Mouse (Mus musculus) adrenal gland, postnatal 14 days (tissue): ENCODE results near the gene Setd1a. TPM values are rescaled to one million over a fixed set of nuclear protein-coding genes. Genes with fewer than 3 reads are reported as not detected.
A peak's percentile ranks its signal among the peaks of the same experiment; 100 is the strongest.
"Not testable (repeated sequence)": the region's sequence is repeated elsewhere in the genome, so short reads cannot be mapped to it uniquely, and the experiment has no call there.

Experiments
- DNase-seq: peaks from one replicate; pipeline ENCODE4 v3.0.0; 2021; ENCODE audit warnings: mixed read lengths
- total RNA-seq: library from RNA; stranded (reverse); gene quantifications from 2 replicates; pipeline ENCODE4 v1.2.3, GENCODE M21; 2021

Gene Setd1a
- total RNA-seq, 1 experiment from 2014 or later = 37.7 TPM

DNA sequence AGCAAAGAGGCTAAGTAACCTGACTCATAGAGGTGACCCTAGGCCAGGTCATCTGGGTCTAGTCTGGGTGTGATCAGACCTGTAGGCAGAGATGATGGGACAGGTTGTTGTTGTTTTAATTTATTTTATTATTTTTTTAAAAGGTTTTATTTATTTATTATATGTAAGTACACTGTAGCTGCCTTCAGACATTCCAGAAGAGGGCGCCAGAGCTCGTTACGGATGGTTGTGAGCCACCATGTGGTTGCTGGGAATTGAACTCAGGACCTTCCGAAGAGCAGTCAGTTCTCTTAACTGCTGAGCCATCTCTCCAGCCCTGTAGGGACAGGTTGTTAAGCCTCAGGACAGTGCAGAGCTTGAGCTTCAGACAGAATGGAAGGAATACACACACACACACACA is 61.4 kb downstream of the Setd1a start:
- not testable (repeated sequence) for DNase-seq

DNA sequence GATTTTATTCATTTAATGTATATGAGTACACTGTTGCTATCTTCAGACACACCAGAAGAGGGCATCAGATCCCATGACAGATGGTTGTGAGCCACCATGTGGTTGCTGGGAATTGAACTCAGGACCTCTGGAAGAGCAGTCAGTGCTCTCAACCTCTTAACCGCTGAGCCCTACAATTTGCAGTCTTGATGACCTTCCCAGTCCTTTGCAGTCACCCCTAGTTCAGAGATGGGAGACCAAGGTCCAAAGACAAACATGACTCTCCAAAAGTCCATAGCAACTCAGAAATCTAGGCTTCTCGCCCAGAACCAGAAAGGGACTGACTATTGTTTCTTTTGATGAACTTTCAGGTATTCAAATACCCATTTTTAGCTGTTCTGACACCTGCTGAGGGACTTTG is 63.6 kb downstream of the Setd1a start:
- DNase-seq = not testable (repeated sequence)

DNA sequence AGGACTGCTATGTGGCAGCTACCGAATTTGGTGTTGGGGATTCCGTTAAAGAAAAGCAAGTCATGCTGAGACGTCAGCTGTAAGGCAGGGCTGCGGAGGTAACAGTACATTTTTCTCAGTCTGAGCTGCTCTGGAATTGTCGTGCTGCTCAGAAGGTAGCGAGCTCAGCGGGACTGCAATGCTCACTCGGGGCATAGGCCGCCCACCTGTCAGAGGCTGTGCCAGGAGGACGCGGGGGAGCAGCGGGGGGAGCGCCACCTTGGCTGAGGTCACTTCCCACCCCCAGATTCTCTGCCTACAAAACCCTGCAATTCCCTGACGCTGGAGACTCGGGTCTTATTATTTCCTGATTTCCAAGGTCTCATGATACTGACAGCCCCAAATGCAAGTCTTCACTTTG is 64.4 kb downstream of the Setd1a start:
- DNase-seq = peak; percentile 72

DNA sequence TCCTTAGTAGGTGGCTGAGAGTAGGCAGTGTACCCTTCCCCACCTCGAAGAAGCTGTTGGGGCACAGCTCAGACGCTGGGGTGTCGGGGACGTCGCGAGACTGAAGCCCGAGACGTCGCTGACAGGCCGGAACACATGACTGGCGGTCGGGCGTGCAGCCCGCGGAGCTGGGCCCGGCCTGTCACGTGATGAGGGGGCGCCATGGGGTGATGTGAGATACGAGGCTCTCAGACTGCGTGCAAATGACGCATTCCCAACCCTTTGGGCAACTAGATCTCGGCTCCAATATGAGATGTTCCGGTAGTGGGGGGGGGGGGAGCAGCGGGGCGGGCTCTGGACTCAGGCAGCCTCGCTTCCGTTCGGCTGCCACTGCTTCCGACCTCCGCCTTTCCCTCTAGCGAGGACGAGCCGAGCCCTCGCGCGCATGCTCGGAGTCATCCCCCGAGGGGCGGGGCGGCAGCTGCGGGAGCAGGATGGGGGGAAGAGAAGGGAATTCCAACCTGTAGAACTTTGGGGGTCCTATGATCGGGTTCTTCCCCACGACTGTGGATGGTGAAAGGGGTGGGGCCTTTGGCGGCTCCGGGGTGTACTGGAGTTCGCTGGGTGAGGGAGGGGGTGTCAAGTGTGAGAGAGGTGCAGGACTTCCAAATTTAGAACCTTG is 65.0 kb downstream of the Setd1a start:
- DNase-seq = peak; percentile 97

DNA sequence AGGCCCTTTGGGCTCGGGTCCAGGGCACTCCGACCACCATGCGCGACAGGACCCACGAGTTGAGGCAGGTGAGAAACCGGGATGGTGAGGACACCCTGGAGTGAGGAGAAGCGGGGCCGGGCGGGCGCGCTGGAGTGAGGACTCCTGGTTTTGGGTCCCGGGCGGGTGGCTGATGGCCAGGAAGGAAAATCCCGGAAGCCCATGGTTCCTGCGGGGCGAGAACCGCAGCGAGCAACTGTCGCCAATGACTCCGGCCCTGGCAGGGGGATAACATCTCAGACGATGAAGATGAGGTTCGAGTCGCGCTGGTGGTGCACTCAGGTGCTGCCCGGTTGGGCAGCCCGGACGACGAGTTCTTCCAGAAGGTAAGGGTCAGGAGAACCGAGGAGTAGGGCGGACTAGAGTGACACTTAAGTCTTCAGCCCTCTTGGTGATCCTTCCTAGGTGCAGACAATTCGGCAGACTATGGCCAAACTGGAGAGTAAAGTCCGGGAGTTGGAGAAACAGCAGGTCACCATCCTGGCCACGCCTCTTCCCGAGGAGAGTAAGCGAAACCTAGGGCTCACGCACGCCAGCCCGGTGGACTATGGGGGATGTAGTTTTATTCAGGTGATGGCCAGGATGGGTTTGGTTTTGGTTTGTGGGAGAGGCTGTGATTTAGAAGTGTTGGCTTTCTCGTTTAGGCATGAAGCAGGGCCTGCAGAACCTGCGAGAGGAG is 65.7 kb downstream of the Setd1a start:
- peak; percentile 88 for DNase-seq

Other genes with a start within 250 kb of the Setd1a start
- gene Tmem265, start 215.3 kb upstream of the Setd1a start, total RNA-seq = not detected in 2 replicates
- 36.6 and 44.4 TPM in 2 replicates for gene Phkg2, start 203.3 kb upstream of the Setd1a start, total RNA-seq
- gene Ccdc189, start 188.1 kb upstream of the Setd1a start, total RNA-seq = 7.5 and 10.7 TPM in 2 replicates
- gene Rnf40, start 187.9 kb upstream of the Setd1a start, total RNA-seq = 56.0 and 62.8 TPM in 2 replicates
- gene Zfp629, start 160.9 kb upstream of the Setd1a start, total RNA-seq = 21.6 and 26.4 TPM in 2 replicates
- 64.8 and 69.2 TPM in 2 replicates for gene Bcl7c, start 67.7 kb upstream of the Setd1a start, total RNA-seq
- gene Ctf1, start 63.9 kb upstream of the Setd1a start, total RNA-seq = 4.7 and 5.1 TPM in 2 replicates
- gene Ctf2, start 44.5 kb upstream of the Setd1a start, total RNA-seq = not detected in 2 replicates
- 12.8 and 14.5 TPM in 2 replicates for gene Fbxl19, start 32.1 kb upstream of the Setd1a start, total RNA-seq
- 28.1 and 28.3 TPM in 2 replicates for gene Orai3, start 6.9 kb upstream of the Setd1a start, total RNA-seq
- gene Gm49388, start 8.9 kb downstream of the Setd1a start, total RNA-seq = 0.38 and 0.44 TPM in 2 replicates
- gene Hsd3b7, start 23.9 kb downstream of the Setd1a start, total RNA-seq = 38.0 and 69.3 TPM in 2 replicates
- 84.5 and 85.0 TPM in 2 replicates for gene Stx4a, start 47.6 kb downstream of the Setd1a start, total RNA-seq
- 7.8 and 9.9 TPM in 2 replicates for gene Stx1b, start 47.9 kb downstream of the Setd1a start, total RNA-seq
- gene Zfp646, start 99.6 kb downstream of the Setd1a start, total RNA-seq = 32.1 and 36.7 TPM in 2 replicates
- gene Zfp668, start 100.2 kb downstream of the Setd1a start, total RNA-seq = 8.3 and 12.0 TPM in 2 replicates
- gene Prss53, start 114.3 kb downstream of the Setd1a start, total RNA-seq = 0.70 and 0.94 TPM in 2 replicates
- not detected in 2 replicates for gene Gm21974, start 118.8 kb downstream of the Setd1a start, total RNA-seq
- gene Vkorc1, start 118.9 kb downstream of the Setd1a start, total RNA-seq = 60.7 and 92.8 TPM in 2 replicates
- gene Bckdk, start 127.4 kb downstream of the Setd1a start, total RNA-seq = 130 and 135 TPM in 2 replicates
- gene Kat8, start 135.8 kb downstream of the Setd1a start, total RNA-seq = 24.0 and 25.5 TPM in 2 replicates
- gene Prss8, start 153.4 kb downstream of the Setd1a start, total RNA-seq = 0.22 and 0.30 TPM in 2 replicates
- gene Prss36, start 170.1 kb downstream of the Setd1a start, total RNA-seq = 12.5 and 13.1 TPM in 2 replicates
- gene Fus, start 190.8 kb downstream of the Setd1a start, total RNA-seq = 275 and 322 TPM in 2 replicates
- 3.4 and 10.1 TPM in 2 replicates for gene Pycard, start 217.2 kb downstream of the Setd1a start, total RNA-seq
- not detected in 2 replicates for gene Trim72, start 227.3 kb downstream of the Setd1a start, total RNA-seq